ENCODE assay signal across 16 mouse cellular contexts in the genomic region with DNA sequence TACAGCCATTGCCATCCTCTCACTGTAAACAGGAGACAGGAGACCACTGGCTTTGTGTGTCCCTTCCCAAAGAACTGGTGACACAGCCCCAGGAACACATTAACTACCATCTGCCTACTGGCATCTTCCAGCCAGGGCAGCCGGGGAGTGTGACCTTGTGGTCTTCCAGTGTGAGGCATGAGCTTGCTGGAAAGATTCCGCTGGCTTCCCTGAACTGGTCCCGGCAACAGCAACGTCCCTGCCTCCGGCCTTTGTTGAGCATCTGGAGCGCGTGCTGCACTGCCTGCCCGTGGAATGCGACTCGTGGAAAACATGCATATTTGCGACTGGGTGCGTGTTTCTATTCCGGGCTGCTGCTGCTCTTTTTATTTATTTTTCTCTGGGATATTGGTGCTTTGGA. TPM values are rescaled to one million over a fixed set of nuclear protein-coding genes. Genes with fewer than 3 reads are reported as not detected.
A peak's percentile ranks its signal among the peaks of the same experiment; 100 is the strongest.
DNase-seq lines count a peak whose midpoint lies in the region; ATAC-seq and TF ChIP-seq lines count a peak whose summit lies in the region.
"Had no signal": no experiment of that assay in that cellular context is flagged by ENCODE, and none has a peak within 500 bp of the region (broad histone marks: within the 10 kb centered on the region; RNA-seq: fewer than 3 reads in every experiment).

No protein-coding gene starts in this region.

- no peak for TF ChIP-seq POLR2A in cortical plate, adult 2 months (IDR thresholded peaks at IDR 0.05; ENCODE audit: extremely low read depth, insufficient read depth, low read length)

- no peak overlapping the region for H3K27ac ChIP-seq in left cerebral cortex, adult 2 months
- no peak overlapping the region for H3K27ac ChIP-seq in cortical plate, adult 2 months (ENCODE audit: insufficient read depth, low read length)
- H3K27ac ChIP-seq in hindbrain, embryonic 10.5 days: no peak overlapping the region
- H3K27ac ChIP-seq in neural tube, embryonic 12.5 days: no peak overlapping the region
- H3K27ac ChIP-seq: embryonic facial prominence, embryonic 12.5 days had no signal

- 38% methylated on average over 13 of the region's 13 CpGs for WGBS in hindbrain, embryonic 10.5 days
- 38% methylated on average over 13 of the region's 13 CpGs for WGBS in neural tube, embryonic 12.5 days

- ATAC-seq in neural tube, embryonic 12.5 days (ENCODE audit: low FRiP score, low read depth): no peak
- ATAC-seq: Patski had no signal

- H3K36me3 ChIP-seq in hindbrain, embryonic 10.5 days: no peaks in the 10 kb centered on the region
- H3K36me3 ChIP-seq in neural tube, embryonic 12.5 days: peaks cover 12% of the 10 kb centered on the region; the same call in 1 of the 2 replicates
- H3K36me3 ChIP-seq: embryonic facial prominence, embryonic 12.5 days had no signal

- intact Hi-C loops in left cerebral cortex, adult 2 months (cut with DNase I): loop anchor here (2.0 kb wide), 1 partner anchor 69 kb away; no protein-coding TSS in a partner anchor
- intact Hi-C loops in heart, postnatal 25 days (cut with DNase I): no loop called here

- peak overlapping the region; percentile 77 for H3K4me2 ChIP-seq in neural tube, embryonic 12.5 days (replicated peaks)
- H3K4me2 ChIP-seq: embryonic facial prominence, embryonic 12.5 days; lung, embryonic 14.5 days had no signal

- peak overlapping the region; percentile 4 for H3K4me3 ChIP-seq in left cerebral cortex, adult 2 months
- 0 out of 2 replicates have a peak overlapping the region, but pooled peaks have one; percentile 1 for H3K4me3 ChIP-seq in cortical plate, adult 2 months (ENCODE audit: insufficient read depth, low read length)
- H3K4me3 ChIP-seq in hindbrain, embryonic 10.5 days: peak overlapping the region; percentile 2; the same call in 1 of the 2 replicates
- H3K4me3 ChIP-seq in neural tube, embryonic 12.5 days: peak overlapping the region; percentile 18
- H3K4me3 ChIP-seq: embryonic facial prominence, embryonic 12.5 days had no signal

- no peak for TF ChIP-seq CTCF in left cerebral cortex, adult 2 months (IDR thresholded peaks at IDR 0.05)
- no peak for TF ChIP-seq CTCF in cortical plate, adult 2 months (IDR thresholded peaks at IDR 0.05; ENCODE audit: extremely low read depth, insufficient read depth, low read length)

- peaks cover 7% of the 10 kb centered on the region for H3K4me1 ChIP-seq in cortical plate, adult 2 months (ENCODE audit: control insufficient read depth, insufficient read depth, low read length)
- H3K4me1 ChIP-seq in hindbrain, embryonic 10.5 days (replicated peaks): peaks cover 49% of the 10 kb centered on the region
- H3K4me1 ChIP-seq in neural tube, embryonic 12.5 days: peaks cover 38% of the 10 kb centered on the region

- no peaks in the 10 kb centered on the region for H3K9me3 ChIP-seq in hindbrain, embryonic 10.5 days
- no peaks in the 10 kb centered on the region for H3K9me3 ChIP-seq in neural tube, embryonic 12.5 days
- H3K9me3 ChIP-seq: embryonic facial prominence, embryonic 12.5 days had no signal

- H3K9ac ChIP-seq in neural tube, embryonic 12.5 days: peak overlapping the region; percentile 41
- H3K9ac ChIP-seq: embryonic facial prominence, embryonic 12.5 days; lung, embryonic 14.5 days had no signal

- peaks cover 47% of the 10 kb centered on the region for H3K27me3 ChIP-seq in hindbrain, embryonic 10.5 days (ENCODE audit: insufficient read depth, poor library complexity, severe bottlenecking)
- H3K27me3 ChIP-seq in neural tube, embryonic 12.5 days (replicated peaks): 0 out of 2 replicates have a peak, but pooled peaks cover 4% of the 10 kb centered on the region

- no peak for DNase-seq in left cerebral cortex, adult 2 months (ENCODE audit: extremely low spot score in 1 of 2, low spot score in 2 of 2)
- DNase-seq in left cerebral cortex, adult 9 months (ENCODE audit: low spot score in 2 of 2): no peak
- peak; percentile 24 for DNase-seq in hindbrain, embryonic 10.5 days (ENCODE audit: low spot score)
- DNase-seq in adrenal gland, adult 18-20 months (ENCODE audit: low spot score in 2 of 2): no peak
- no peak for DNase-seq in heart, postnatal 25 days (ENCODE audit: low spot score)
- DNase-seq: adrenal gland, adult 2 months; heart, postnatal 10 days; kidney, adult 9 months; lung, embryonic 14.5 days had no signal

RNA-seq across cellular contexts. Expression of a gene that starts 3.5 kb away (rescaled TPM):
- 10 to 100 TPM; 32.2 to 34.3 TPM for total RNA-seq in left cerebral cortex, adult 2 months (2021)
- polyA plus RNA-seq in cortical plate, adult 2 months (2012; rRNA removed): 19.6 and 20.1 TPM in 2 replicates
- 3.7 and 10.7 TPM in 2 replicates for polyA plus RNA-seq in hindbrain, embryonic 10.5 days (2016; fragmentation: Nextera tagmentation; extraction: Ambion mirVana)
- 17.7 and 21.3 TPM in 2 replicates for polyA plus RNA-seq in neural tube, embryonic 12.5 days (2016; fragmentation: Nextera tagmentation; extraction: Ambion mirVana)
- total RNA-seq in adrenal gland, adult 18-20 months (2021): 1 to 10 TPM in 1 of 2 experiments, under 1 TPM in 1; 0.10 to 1.3 TPM
- total RNA-seq in heart, postnatal 25 days (2021): not detected
- total RNA-seq: CH12.LX; granulocyte monocyte progenitor cell, adult 5-6 weeks; megakaryocyte-erythroid progenitor cell, adult 5-6 weeks had no signal

Comparison
In these comparisons a context has a peak if more than half of its experiments do, and no peak if none do; other contexts are left out.
1. RNA of a gene that starts 3.5 kb away (total RNA-seq): 32.2 to 34.3 TPM in left cerebral cortex, adult 2 months; 0.10 to 1.3 TPM in adrenal gland, adult 18-20 months and not detected in heart, postnatal 25 days; every median in the first group is over 10 times any median in the second.
2. Peak in every context shown above with its lines, with median percentiles within 50 percentile points of each other: H3K4me3 ChIP-seq.